Mouse (Mus musculus): ENCODE data around the gene Rhov. TPM values are rescaled to one million over a fixed set of nuclear protein-coding genes. Genes with fewer than 3 reads are reported as not detected.

Gene Rhov
- polyA plus RNA-seq (2015; fragmentation: Nextera tagmentation; extraction: Ambion mirVana), result 5.2 and 7.1 TPM in 2 replicates

DNA sequence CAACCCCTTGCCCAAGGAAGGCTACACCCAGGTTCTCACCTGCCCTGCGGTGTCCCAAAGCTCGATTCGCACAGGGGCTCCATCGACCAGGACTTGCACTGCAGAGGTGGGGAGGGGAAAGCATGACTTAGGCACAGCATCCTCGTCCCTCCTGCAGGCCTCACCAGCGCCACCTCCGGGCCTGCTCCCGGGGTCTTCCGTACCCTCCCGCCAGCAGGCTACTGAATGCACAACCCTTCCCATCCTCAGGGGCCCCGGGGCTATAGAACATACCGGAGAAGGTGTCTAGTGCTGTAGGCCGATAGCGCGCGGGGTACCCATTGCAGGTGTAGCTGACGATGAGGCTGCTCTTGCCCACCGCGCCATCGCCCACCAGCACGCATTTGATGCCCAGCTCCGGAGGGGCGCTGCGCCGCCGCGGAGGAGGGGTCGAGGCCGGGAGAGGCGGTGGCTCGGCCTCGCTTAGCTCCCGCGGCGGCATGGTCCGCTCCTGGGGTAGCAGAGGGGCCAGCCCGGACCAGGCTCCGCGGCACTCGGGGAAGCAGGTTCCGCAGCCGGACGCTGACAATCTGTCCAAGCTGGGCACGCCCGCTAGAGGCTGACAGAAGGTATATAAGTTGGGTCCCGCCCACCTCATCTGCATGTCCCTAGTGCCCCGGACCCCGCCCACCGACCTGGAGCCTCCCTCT, at the start of gene Rhov:
Gene Rhov, minus strand, starts transcription at position 630 of the 689 bp plus-strand sequence.
- no peaks in the 10 kb centered on the region for H3K36me3 ChIP-seq
- peak within 1 kb of the TSS; percentile 62 for H3K9ac ChIP-seq
- ATAC-seq, result peak; percentile 90
- H3K9me3 ChIP-seq, result no peaks in the 10 kb centered on the region
- H3K4me2 ChIP-seq (replicated peaks), result peak within 1 kb of the TSS; percentile 100
- peaks cover 11% of the 10 kb centered on the region; the same call in 1 of the 2 replicates for H3K4me1 ChIP-seq (replicated peaks)
- H3K27me3 ChIP-seq (replicated peaks), result 0 out of 2 replicates have a peak, but pooled peaks cover 3% of the 10 kb centered on the region
- H3K27ac ChIP-seq, result no peak within 1 kb of the TSS
- peak within 1 kb of the TSS; percentile 62 for H3K4me3 ChIP-seq (replicated peaks)
- 1% methylated on average over 49 of the region's 49 CpGs for WGBS

DNA sequence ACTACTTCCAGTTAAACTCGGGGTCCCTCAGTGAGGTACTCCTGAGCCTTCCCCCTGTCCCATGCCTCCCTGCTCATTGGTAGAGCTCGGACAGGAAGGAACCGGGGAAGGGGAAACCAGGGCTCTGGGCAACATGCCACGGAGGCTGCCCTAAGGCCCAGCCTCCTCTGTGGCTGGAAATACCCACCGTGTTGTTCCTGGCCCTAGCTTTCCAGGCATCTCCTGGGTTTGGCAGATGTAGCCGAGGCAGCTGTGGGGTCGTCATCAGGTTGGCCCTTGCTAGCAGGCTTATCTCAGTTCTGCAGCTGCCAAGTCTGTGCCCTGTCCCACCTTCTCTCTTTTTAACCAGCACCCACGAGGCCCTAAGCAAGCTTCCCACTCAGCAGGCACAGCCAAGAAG, 49.5 kb upstream of the Rhov start:
- WGBS, result 73% methylated on average over 8 of the region's 8 CpGs
- peaks cover 42% of the 10 kb centered on the region for H3K4me1 ChIP-seq (replicated peaks)
- no peak overlapping the region for H3K27ac ChIP-seq
- no peaks in the 10 kb centered on the region for H3K9me3 ChIP-seq
- no peak overlapping the region for H3K4me3 ChIP-seq (replicated peaks)
- ATAC-seq, result no peak
- peaks cover 42% of the 10 kb centered on the region for H3K27me3 ChIP-seq (replicated peaks)
- no peak overlapping the region for H3K9ac ChIP-seq
- H3K36me3 ChIP-seq, result no peaks in the 10 kb centered on the region
- H3K4me2 ChIP-seq (replicated peaks), result no peak overlapping the region

DNA sequence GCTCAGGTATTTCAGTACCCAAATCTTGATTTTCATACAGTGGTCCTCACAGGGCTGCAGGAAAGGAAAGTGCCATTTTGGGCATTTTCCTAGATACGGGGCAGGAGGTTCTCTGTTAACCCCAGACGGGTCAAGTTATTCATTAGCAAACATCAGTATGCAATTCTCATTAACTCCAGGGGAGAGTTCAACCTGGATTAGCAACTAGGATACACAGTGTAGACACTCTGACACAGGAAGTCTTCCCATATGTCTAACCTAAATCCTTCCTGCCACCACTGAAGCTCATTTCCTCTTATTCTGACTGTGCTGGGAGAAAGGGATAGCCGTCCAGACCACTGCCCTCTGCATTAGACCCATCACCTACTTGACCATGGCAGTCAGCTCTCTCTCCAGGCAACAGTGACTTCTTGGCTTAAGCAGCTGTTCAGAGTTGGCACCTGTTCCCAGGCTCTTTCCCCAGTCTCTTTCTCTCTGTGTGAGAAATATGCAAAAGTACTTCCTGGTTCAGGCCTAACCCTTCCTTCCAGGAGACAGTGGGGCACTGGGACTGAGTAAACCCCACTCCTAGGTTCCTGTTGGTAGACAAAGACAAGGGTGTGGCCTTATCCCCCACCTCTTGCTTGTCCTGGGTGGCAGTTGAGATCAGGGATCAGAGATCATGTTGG, 47.1 kb upstream of the Rhov start:
- H3K4me3 ChIP-seq (replicated peaks), result no peak overlapping the region
- peak; percentile 81 for ATAC-seq
- H3K36me3 ChIP-seq, result no peaks in the 10 kb centered on the region
- peaks cover 31% of the 10 kb centered on the region for H3K4me1 ChIP-seq (replicated peaks)
- H3K9ac ChIP-seq, result no peak overlapping the region
- H3K27ac ChIP-seq, result peak overlapping the region; percentile 75
- H3K27me3 ChIP-seq (replicated peaks), result peaks cover 23% of the 10 kb centered on the region
- peak overlapping the region; percentile 12; the same call in 1 of the 2 replicates for H3K4me2 ChIP-seq (replicated peaks)
- 62% methylated on average over 3 of the region's 3 CpGs for WGBS
- no peaks in the 10 kb centered on the region for H3K9me3 ChIP-seq

DNA sequence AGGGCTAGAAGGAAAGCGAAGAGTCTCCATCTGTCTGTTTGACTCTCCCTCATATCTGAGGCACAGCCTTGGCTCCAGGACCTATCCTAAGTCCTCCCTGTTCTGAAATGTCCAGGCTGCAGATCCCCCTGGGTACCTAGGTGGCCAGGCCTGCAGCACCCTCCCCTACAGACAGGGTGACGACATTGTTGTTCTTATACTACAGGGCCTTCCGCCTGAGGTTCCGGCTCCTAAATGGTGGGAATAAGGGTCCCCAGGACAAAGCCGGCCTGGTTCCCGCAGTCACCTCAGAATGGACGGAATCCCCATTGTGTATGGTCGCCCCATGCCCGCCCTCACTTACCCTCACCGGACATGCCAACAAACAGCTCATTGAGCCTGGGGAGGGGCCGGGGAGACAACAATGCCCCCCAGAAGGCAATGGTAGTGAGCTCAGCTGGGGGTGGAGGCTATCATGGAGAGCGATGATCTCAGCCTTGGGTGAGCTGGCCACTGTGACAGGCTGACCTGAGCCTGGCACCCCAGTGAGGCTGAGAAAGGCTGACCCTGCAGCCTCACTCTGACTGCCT, 43.8 kb upstream of the Rhov start:
- no peak for ATAC-seq
- Histone ChIP-seq H3K4me1 (replicated peaks) (0 out of 2 replicates have a peak, but pooled peaks cover 16% of the 10 kb centered on the region), H3K27ac (no peak overlapping the region; the same call in 1 of the 2 replicates), H3K4me3 (replicated peaks) (no peak overlapping the region), H3K4me2 (replicated peaks) (no peak overlapping the region), H3K27me3 (replicated peaks) (no peaks in the 10 kb centered on the region), H3K9me3 (no peaks in the 10 kb centered on the region), H3K36me3 (no peaks in the 10 kb centered on the region), H3K9ac (no peak overlapping the region)
- 77% methylated on average over 12 of the region's 12 CpGs for WGBS

DNA sequence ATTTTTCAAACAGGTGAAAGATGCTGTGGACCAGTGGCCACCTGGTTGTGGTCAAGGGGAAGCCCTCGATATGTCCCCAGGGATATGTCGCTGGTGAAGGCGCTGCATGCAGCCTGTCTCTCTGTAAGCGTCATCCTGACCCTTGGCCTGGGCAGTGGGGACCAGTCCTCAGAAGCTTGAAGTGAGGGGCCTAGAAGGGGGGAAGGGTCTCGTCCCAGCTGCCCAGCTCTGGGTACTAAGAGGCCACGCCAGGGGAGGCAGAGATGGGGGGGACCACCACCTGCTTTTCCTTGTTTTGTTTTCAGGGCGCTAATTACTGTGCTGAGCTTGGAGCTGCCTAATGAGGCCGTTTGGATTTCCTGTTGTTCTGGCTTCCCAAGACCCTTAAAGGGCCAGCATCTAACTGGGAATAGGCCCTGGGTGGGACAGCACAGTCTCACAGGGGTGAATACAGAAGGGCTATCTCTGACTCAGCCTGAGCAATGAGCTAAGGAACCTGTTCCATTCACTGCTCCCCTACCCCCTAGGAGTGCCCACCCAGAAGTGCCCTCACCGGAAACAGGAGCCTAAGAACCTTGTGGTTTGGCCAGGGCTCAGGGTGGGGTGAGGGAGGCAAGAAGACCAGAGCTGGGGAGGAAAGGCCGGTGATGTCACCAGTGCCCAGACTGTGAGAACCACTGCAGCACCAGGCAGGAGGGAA, 42.9 kb upstream of the Rhov start:
- H3K4me2 ChIP-seq (replicated peaks), result no peak overlapping the region
- 43% methylated on average over 10 of the region's 10 CpGs for WGBS
- H3K4me1 ChIP-seq (replicated peaks), result 0 out of 2 replicates have a peak, but pooled peaks cover 19% of the 10 kb centered on the region
- no peak overlapping the region for H3K4me3 ChIP-seq (replicated peaks)
- no peaks in the 10 kb centered on the region for H3K9me3 ChIP-seq
- no peak for ATAC-seq
- H3K9ac ChIP-seq, result no peak overlapping the region
- H3K27ac ChIP-seq, result no peak overlapping the region; the same call in 1 of the 2 replicates
- no peaks in the 10 kb centered on the region for H3K27me3 ChIP-seq (replicated peaks)
- no peaks in the 10 kb centered on the region for H3K36me3 ChIP-seq

DNA sequence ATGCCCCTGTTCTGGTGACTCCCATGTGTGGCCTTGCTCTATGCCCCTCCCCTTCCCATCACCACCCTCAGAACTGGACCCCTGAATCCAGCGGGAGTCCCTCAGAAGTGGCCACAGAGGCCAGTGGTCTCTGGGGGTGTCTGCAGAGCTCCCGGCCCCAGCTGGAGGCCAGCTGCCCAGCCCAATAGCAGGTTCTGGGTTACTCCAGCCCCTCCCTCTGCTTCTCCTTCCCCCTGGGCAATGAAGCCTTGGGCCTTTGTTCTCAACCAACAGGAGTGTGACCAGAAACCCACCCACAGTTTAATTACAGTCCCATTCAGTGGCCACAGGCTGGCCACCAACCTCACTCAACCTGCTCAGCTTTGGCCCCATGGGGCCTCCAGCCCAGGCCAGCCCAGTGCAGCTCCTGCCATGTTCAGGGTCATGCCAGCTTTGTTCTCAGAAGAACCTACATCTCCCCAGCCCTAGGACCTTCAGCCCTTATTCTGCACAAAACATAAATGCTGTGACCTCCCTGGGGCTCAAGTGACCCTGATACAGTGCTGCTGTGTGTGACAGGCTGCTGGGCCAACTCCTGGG, 41.4 kb upstream of the Rhov start:
- no peak overlapping the region for H3K4me3 ChIP-seq (replicated peaks)
- no peaks in the 10 kb centered on the region for H3K36me3 ChIP-seq
- no peak overlapping the region for H3K4me2 ChIP-seq (replicated peaks)
- H3K27ac ChIP-seq, result no peak overlapping the region
- no peaks in the 10 kb centered on the region for H3K27me3 ChIP-seq (replicated peaks)
- H3K4me1 ChIP-seq (replicated peaks), result 0 out of 2 replicates have a peak, but pooled peaks cover 12% of the 10 kb centered on the region
- no peaks in the 10 kb centered on the region for H3K9me3 ChIP-seq
- 76% methylated on average over 2 of the region's 2 CpGs for WGBS
- ATAC-seq, result no peak
- H3K9ac ChIP-seq, result no peak overlapping the region

DNA sequence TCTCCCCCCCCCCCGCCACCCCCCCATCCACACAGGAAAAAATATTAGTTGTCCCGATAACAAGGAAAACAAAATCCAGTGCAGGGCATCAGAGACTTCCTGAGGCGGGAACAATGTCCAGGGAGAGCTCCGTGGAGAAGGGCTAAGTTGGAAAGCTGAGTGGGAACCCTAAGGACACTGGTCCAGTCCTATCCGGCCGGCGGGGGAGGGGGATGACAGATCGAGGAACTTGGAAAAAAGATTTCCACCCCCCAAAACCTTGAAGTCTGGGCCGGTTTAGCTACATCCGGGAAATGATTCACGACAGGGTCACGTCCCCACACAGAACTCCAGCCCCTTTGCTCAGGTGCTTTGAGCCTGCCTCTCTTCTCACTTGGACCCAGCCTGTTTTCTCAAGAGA, 40.5 kb upstream of the Rhov start:
- WGBS, result 36% methylated on average over 12 of the region's 12 CpGs
- Histone ChIP-seq H3K4me2 (replicated peaks) (no peak overlapping the region), H3K9ac (no peak overlapping the region), H3K27me3 (replicated peaks) (no peaks in the 10 kb centered on the region), H3K9me3 (no peaks in the 10 kb centered on the region), H3K4me3 (replicated peaks) (no peak overlapping the region), H3K4me1 (replicated peaks) (0 out of 2 replicates have a peak, but pooled peaks cover 12% of the 10 kb centered on the region), H3K27ac (no peak overlapping the region), H3K36me3 (no peaks in the 10 kb centered on the region)
- ATAC-seq, result no peak

DNA sequence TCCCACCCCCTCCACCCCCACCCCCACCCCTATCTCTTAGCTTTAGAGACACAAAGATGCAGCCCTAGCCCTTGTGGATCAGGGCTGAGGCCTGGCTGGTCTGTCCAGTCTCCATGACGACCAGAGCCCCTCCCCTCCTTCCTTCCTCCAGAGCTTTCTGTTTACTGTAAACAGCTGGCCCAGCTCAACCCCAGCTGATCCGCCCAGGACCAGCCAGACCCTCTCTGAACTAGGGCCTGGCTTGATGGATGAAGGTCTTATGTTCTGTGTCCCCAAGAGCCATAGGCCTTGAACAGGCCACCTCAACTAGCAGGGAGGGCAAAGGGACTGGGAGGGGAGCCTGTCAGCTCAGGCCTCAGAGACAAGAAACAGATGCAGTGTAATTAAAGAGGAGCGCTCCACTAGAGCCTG, 33.7 kb upstream of the Rhov start:
- ATAC-seq, result peak; percentile 55
- H3K4me2 ChIP-seq (replicated peaks), result no peak overlapping the region
- no peaks in the 10 kb centered on the region for H3K36me3 ChIP-seq
- H3K9ac ChIP-seq, result no peak overlapping the region
- H3K4me3 ChIP-seq (replicated peaks), result no peak overlapping the region
- H3K9me3 ChIP-seq, result no peaks in the 10 kb centered on the region
- H3K4me1 ChIP-seq (replicated peaks), result peaks cover 32% of the 10 kb centered on the region
- H3K27me3 ChIP-seq (replicated peaks), result no peaks in the 10 kb centered on the region
- WGBS, result 29% methylated on average over 3 of the region's 3 CpGs
- peak overlapping the region; percentile 64 for H3K27ac ChIP-seq

DNA sequence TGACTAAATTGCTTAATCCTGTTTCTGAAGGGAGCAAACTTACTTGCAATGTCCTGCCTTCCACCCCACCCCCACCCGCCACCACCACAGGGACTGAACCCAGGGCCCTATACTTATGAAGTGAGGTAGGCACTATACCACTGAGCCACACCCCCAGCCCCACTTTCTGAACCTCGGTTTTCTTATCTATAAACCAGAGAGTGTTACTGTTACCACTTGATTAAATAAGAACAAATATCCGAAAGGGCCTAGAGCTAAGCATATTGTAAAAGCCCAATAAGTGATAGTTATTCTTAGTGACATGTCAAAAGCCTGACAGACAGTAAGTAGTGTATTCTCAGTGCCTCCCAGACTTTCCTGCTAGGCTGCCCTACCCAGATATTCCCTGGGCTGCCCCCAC, 33.3 kb upstream of the Rhov start:
- 0 out of 2 replicates have a peak overlapping the region, but pooled peaks have one; percentile 64 for H3K27ac ChIP-seq
- 45% methylated on average over 3 of the region's 3 CpGs for WGBS
- H3K9me3 ChIP-seq, result no peaks in the 10 kb centered on the region
- H3K4me1 ChIP-seq (replicated peaks), result peaks cover 32% of the 10 kb centered on the region
- ATAC-seq, result no peak
- no peak overlapping the region for H3K4me3 ChIP-seq (replicated peaks)
- H3K9ac ChIP-seq, result no peak overlapping the region
- H3K36me3 ChIP-seq, result no peaks in the 10 kb centered on the region
- H3K4me2 ChIP-seq (replicated peaks), result no peak overlapping the region
- H3K27me3 ChIP-seq (replicated peaks), result no peaks in the 10 kb centered on the region

DNA sequence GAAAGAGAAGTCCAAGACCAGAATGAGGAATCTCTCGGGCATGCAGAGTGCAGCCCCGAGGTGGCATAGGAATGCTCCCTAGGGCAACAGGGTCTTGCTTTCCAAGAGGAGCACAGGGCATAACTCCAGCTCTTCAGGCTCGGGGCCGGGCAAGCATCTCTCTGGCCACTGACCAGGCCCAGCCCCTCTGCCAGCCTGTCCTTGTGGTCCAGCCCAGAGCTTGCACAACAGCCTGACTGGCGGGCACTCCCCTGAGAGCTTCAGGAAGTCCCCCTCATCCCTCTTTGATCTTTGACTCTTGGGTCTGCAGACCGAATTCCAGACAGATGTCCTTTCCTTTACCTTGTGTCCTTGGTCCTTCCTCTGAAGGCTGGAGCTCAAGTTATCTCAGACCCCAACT, 31.8 kb upstream of the Rhov start:
- no peak for ATAC-seq
- H3K27ac ChIP-seq, result no peak overlapping the region

DNA sequence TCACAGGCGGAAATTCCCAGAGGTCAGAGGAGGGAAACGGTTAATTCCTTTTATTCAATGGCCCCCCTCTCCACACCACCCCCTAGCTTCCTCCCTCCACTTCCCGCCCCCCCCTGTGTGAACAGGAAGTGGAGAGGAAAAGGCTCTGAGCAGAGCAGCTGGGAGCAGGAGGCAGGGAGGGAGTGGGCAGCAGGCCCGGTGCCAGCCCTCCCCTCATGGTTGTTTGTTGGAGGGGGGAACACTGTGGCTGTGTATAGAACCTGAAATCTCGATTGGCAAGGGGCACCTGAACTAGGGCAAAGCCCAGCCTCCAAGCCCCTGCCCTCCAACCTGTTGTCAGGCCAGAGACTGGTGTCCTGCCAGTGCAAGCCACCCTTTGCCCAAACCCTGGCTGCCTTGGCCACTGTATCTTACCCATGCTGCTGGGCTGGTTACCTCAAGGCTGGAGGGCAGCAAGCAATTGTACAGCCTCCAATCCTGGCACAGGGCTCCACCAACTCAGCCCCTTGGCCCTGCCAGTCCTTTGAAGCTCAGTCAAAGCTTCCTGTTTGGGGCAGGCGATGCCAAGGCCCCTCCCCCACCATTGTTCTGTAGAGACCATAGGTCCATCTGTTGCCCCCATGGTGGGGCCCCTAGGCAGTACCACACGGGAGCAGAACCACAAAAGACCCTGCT, 29.9 kb upstream of the Rhov start:
- Histone ChIP-seq H3K4me2 (replicated peaks) (peak overlapping the region; percentile 55), H3K27me3 (replicated peaks) (no peaks in the 10 kb centered on the region), H3K4me3 (replicated peaks) (0 out of 2 replicates have a peak overlapping the region, but pooled peaks have one; percentile 4), H3K27ac (peak overlapping the region; percentile 68), H3K36me3 (peaks cover 12% of the 10 kb centered on the region), H3K9me3 (no peaks in the 10 kb centered on the region), H3K9ac (0 out of 2 replicates have a peak overlapping the region, but pooled peaks have one; percentile 18), H3K4me1 (replicated peaks) (peaks cover 36% of the 10 kb centered on the region)
- ATAC-seq, result peak; percentile 13; the same call in 1 of the 2 replicates
- 49% methylated on average over 7 of the region's 7 CpGs for WGBS

More for the DNA sequence above, 31.8 kb upstream of the Rhov start:
- Histone ChIP-seq H3K4me2 (replicated peaks) (no peak overlapping the region), H3K9me3 (no peaks in the 10 kb centered on the region), H3K4me1 (replicated peaks) (peaks cover 36% of the 10 kb centered on the region), H3K9ac (no peak overlapping the region), H3K4me3 (replicated peaks) (no peak overlapping the region), H3K27me3 (replicated peaks) (no peaks in the 10 kb centered on the region), H3K36me3 (peaks cover under 1% of the 10 kb centered on the region; the same call in 1 of the 2 replicates)
- WGBS, result 76% methylated on average over 6 of the region's 6 CpGs

Measured in intestine, embryonic 15.5 days (tissue).